Mouse (Mus musculus) heart, postnatal 14 days (tissue): ENCODE data around the gene Itga6. TPM values are rescaled to one million over a fixed set of nuclear protein-coding genes. Genes with fewer than 3 reads are reported as not detected.
"Not testable (repeated sequence)": the region's sequence is repeated elsewhere in the genome, so short reads cannot be mapped to it uniquely, and the experiment has no call there.

ENCODE experiments used
- DNase-seq, 2 experiments: peaks; one replicate each; pipeline ENCODE4 v3.0.0; 2021 to 2022
- intact Hi-C: fragments of 180-260 bp; cut with DNase I; formaldehyde crosslinking; loops from one replicate; pipeline ENCODE4 v1.15.1; 2025
- long read RNA-seq, 2 experiments: library from polyadenylated mRNA; stranded (forward); transcript quantifications; one replicate each; pipeline ENCODE4 v2.0.0; 2021
- total RNA-seq, 2 experiments: library from RNA; stranded (reverse); gene quantifications; 2 replicates each; pipeline ENCODE4 v1.2.3; 2021

Gene Itga6
- 10 to 100 TPM; 79.2 to 80.7 TPM for total RNA-seq
- long read RNA-seq, experiment 1, full-length matches to known transcripts: 7 of 16 reads
- long read RNA-seq, experiment 1, partial matches to known transcripts: 6 of 16 reads
- long read RNA-seq, experiment 1, other reads (novel, unspliced or antisense): 3 of 16 reads
- long read RNA-seq, experiment 2, full-length matches to known transcripts: 7 of 21 reads
- long read RNA-seq, experiment 2, partial matches to known transcripts: 11 of 21 reads
- long read RNA-seq, experiment 2, other reads (novel, unspliced or antisense): 3 of 21 reads

DNA sequence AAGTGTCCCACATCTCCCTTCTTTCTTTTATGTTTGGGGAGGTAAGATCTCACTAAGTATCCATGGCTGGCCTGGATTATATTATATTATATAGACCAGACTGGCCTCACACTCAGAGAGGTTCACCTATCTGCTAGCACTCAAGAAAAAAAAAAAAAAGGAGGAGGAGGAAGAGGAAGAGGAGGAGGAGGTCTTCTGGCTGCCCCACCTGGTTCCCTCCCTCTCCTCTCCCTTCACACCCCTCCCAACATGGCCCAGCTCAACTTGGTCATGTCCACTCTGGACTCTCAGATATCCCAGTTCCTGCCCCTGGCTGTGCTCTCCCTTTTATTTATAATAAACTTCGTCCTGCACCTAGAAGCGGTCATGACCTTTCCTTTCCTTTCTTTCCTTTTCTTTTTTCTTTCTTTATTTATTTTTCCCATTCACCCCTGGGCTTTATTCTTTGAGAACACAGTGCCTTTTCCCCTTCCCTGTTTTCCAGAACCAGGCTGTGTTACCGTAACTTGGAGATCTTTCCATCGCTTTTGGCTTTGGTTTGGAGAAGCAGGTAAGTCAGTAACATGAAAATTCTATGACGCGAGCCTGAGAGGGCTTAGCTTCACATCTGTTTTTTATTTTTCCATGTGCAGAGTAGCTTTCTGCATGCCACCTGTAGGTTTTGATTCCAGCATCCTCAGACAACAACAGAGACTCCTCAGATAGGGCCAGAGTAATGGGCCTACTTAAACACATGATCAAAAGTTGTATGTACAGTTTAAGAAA, at the start of gene Itga6:
TSS of gene Itga6 (plus strand) at position 7 of the 765 bp plus-strand sequence.
- intact Hi-C loops: no loop called here
- DNase-seq: no peak

- no peak for DNase-seq
- intact Hi-C loops: no loop called here
These were observed 48.6 kb upstream of the Itga6 start for GRCm38 (mm10) chr2:71696776-71697175.

GRCm38 (mm10) chr2:71697408-71698336, 47.7 kb upstream of the Itga6 start:
- intact Hi-C loops: no loop called here
- no peak for DNase-seq

GRCm38 (mm10) chr2:71698366-71698765, 47.0 kb upstream of the Itga6 start:
- no peak for DNase-seq
- intact Hi-C loops: no loop called here

DNA sequence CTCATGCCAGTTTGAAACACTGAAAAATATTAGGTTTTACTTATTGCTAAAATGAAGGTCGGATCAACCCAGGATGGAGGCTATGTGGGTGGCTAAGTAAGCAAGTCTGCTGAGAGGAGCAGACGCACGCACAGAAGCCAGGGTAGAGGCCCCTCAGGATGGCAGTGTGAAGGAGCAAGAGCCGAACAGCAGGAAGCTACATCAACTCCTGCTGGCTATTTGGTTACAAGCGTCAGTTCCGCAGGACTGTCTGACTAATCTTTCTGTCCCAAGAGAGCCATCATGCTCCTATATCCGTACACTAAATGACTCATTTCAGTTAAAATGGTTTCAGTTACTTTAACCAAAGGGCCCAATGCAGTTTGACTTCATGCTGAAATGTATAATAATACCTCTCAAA, 46.5 kb upstream of the Itga6 start:
- intact Hi-C loops: no loop called here
- no peak for DNase-seq

- intact Hi-C loops: no loop called here
- no peak for DNase-seq
These were observed 44.1 kb upstream of the Itga6 start for GRCm38 (mm10) chr2:71701341-71701740.

GRCm38 (mm10) chr2:71704309-71704708, 41.1 kb upstream of the Itga6 start:
- intact Hi-C loops: no loop called here
- no peak for DNase-seq

- DNase-seq: no peak
- intact Hi-C loops: loop anchor here (5.0 kb wide), 1 partner anchor 37 kb away; no protein-coding TSS in a partner anchor
These were observed 36.5 kb upstream of the Itga6 start for GRCm38 (mm10) chr2:71708886-71709285.

DNA sequence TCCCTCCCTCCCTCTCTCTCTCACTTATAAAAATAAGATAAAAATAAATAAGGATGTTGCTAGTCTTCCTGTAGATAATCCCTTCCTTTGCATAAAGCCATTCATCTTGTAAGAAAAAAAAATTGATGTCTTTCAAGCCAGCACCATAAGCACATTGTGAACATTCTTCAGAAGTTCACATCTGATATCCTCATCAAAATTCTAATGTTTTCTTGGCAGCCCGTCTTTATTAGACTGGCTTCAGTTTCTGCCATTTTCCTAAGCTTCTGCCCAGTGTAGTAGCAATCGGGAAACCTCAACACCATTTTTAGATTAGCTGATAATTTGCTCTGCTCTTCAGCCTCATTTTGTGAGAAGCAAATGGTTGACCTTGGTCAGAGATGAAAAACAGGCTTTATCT, 33.8 kb upstream of the Itga6 start:
- intact Hi-C loops: loop anchor here (5.0 kb wide), 1 partner anchor 76 kb away; no protein-coding TSS in a partner anchor
- DNase-seq: no peak

DNA sequence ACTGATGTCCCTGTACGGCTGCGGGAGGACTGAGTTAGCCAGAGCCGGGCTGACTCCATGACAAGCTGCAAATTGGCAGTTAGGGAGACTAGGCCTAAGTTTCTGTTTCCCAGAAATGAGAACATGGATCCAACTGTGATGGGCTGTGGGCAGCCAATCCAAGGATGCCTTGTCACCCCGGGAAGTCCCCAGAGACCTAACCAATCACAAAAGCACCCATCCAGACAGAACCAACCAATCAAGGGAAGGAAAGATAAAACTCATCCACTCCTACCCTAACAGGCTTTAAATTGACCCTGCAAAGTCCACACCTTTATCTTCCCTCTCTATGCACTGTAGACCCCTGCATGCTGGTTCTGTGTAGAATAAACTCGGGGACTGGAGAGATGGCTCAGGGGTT, 31.0 kb upstream of the Itga6 start:
- no peak for DNase-seq
- intact Hi-C loops: loop anchor here (5.0 kb wide), 1 partner anchor 73 kb away; no protein-coding TSS in a partner anchor

DNA sequence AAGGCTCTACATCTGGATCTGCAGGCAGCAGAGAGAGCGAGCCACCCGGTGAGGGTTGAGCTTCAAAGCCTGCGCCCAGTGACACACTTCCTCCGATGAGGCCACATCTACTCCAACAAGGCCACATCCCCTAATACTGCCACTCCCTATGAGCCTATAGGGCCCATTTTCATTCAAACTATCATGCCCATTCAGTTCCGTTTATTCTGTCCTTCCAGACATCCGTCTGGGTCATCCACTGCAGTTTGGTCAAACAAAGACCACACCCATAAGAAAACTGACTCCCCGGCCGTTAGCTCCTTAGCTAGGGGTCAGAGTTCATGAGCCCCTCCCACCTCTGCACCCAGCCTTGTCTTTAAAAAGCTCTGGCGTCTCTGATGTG, 26.4 kb upstream of the Itga6 start:
- no peak for DNase-seq
- intact Hi-C loops: loop anchor here (5.0 kb wide), 1 partner anchor 122 kb away; no protein-coding TSS in a partner anchor

DNA sequence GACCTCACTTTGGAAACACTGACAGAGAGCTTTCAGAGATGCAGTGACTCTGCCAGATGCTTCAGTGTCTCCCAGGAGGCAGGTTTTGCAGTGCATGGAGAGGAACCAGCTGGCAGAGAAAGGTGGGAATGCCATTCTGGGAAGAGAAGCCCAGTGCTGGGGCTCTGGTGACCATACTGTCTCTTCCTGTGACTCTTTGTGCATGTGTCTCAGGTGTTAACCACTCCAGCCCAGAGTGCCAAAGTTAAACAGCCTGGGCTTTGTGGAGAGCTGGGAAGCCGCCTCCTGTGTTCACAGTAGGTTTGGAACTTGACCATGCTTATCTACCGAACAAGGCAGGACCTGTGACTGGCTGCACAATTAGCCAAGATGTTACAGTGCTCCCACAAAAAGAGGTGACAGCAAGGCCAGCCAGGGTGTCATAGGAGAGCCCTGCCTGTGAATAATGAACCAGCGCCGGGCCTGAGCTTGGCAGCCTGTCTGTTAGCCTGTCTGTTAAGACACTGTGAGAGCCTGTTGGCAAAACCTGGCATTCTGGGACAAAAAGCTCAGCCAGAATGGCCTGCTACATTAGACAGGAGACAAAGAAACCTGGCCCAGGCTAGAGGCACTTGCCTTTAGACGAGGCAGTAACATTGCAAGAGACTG, 25.9 kb upstream of the Itga6 start:
- peak; percentile 17 to 31 for DNase-seq
- intact Hi-C loops: loop anchor here (5.0 kb wide), 1 partner anchor 122 kb away; no protein-coding TSS in a partner anchor

GRCm38 (mm10) chr2:71720556-71720955, 24.9 kb upstream of the Itga6 start:
- intact Hi-C loops: not testable (repeated sequence)

DNA sequence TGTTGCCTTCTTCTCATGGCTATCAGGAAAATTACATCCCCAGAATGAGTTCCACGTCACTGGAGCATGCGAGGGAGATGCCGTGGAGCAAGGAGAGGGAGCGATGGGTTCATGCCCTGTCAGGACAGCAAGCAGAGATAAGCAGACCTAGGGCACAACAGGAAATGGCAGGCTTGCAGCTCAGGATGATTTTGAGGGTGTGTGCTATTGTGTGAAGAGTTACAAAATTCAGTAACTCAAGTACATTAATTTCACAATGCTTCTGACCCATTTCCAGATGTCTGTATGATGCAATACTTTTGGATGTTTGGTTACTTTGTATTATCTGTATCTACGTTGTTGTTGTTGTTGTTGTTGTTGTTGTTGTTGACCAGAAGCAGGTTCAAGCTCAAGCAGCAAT, 22.5 kb upstream of the Itga6 start:
- intact Hi-C loops: no loop called here
- no peak for DNase-seq

More at GRCm38 (mm10) chr2:71720556-71720955, 24.9 kb upstream of the Itga6 start:
- not testable (repeated sequence) for DNase-seq

DNA sequence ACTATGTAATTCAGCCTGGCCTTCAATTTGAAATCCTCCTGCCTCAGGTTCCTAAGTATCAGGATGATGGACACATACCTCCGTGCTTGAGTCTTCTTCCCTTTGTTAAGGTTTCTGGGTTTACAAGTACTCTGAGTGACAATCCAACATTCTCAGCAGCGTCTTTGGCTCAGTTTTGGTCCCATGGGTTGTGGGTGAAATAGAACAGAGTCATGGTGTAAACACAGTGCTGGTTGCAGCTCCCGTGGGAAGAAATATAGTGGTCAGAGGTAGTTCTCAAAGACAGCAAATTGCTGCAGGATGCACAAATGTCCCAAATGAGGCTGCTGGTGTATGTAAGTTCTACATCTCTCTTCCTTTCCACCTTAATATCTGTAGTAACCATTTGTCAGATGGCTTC, 21.8 kb upstream of the Itga6 start:
- intact Hi-C loops: no loop called here
- DNase-seq: no peak

GRCm38 (mm10) chr2:71724028-71724427, 21.4 kb upstream of the Itga6 start:
- DNase-seq: no peak
- intact Hi-C loops: no loop called here

DNA sequence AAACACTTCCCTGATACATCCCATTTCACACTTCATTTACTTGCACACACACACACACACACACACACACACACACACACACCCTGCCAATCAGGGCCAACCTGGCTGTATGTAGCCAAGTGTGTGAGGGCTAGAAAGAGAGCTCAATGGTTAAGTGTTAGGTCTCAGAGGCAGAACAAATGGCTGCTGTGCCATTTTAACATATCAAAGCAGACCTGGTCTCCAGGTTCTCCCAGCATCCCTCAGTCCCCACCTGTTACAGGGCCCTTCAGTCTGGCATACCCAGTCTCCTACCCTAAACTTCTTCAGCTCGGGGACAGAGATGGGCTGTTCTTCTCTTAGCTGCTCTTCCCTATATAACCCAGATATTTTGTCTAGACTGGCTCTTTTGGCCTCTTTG, 20.0 kb upstream of the Itga6 start:
- intact Hi-C loops: no loop called here
- DNase-seq: no peak

DNA sequence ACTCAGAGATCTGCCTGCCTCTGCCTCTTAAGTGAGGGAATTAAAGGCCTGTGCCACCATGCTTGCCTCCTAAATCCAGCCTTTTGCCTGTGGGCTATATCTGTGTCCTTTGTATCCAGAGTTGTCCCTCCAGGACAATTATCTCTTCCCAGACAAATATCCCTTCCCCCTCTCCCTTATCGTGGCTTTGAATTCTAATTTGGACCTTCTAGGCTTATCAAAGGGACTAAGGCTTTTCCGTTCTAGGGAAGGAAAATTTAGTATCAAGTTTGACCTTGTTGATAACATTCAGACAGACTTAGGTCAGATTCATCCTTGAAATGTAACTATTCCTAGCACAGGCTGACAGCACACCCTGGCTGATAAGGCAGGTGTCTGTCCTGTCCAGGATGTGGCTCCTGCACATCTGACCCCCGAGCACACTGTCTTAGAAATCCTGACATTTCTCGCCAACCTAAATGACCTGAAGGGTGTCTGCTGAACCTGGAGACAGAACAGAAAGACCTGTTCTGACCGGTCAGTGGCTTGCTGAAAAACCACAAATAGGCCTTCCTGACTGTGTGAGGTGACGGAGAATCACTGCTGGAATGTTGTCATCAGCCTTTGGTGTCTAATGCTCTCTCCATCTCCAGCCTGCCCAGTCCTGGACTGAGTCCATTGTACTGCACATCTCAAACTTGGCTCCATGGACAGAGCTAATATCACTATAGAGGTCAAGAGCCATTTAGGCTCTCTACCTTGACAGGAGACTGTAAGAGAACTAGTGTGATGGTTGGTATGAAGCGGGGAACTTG, 18.3 kb upstream of the Itga6 start:
- intact Hi-C loops: no loop called here
- DNase-seq: no peak

DNA sequence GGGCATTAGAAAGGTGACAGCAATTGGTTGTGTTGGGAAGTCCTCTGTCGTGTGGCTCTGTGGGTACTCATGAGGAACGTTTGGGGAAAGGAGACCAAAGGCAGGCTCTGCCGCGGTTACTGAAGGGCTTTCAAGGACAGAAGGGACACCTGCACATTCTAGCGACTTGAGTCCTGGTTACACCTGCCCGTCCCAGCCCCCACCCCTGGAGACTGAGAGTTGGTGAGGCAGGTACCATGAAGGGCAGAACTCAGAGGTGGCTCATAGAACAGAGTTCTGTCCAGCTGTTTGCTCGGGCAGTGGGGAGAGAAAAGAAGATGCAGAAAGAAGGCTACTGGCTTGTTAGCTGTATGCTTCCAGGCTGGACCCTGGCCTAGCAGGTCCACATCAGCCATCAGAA, 17.1 kb upstream of the Itga6 start:
- no peak for DNase-seq
- intact Hi-C loops: no loop called here
